Mouse (Mus musculus) G1E (cell line): ENCODE data around the gene Rpl7l1. TPM values are rescaled to one million over a fixed set of nuclear protein-coding genes. Genes with fewer than 3 reads are reported as not detected.
"Not testable (repeated sequence)": the region's sequence is repeated elsewhere in the genome, so short reads cannot be mapped to it uniquely, and the experiment has no call there.

Experiments
- ATAC-seq: 2 replicates; pipeline ENCODE4 v1.8.0; 2016; ENCODE audit warnings: mild to moderate bottlenecking; ENCODE audit not compliant: insufficient number of reproducible peaks, poor library complexity, low FRiP score, severe bottlenecking; ENCODE audit errors: extremely low read depth
- DNase-seq: peaks from one replicate; pipeline ENCODE4 v3.0.0; 2012; ENCODE audit warnings: low spot score
- H3K27me3 ChIP-seq: 2 replicates; pipeline ENCODE4 v1.6.1; 2012; ENCODE audit warnings: mild to moderate bottlenecking, low read length, inconsistent platforms; ENCODE audit not compliant: insufficient read depth
- H3K36me3 ChIP-seq: replicated peaks from 2 replicates; pipeline ENCODE3; 2012; ENCODE audit warnings: mild to moderate bottlenecking, inconsistent platforms
- H3K4me1 ChIP-seq: 2 replicates; pipeline ENCODE4 v1.6.1; 2012; ENCODE audit warnings: low read depth, low read length, inconsistent platforms, mixed read lengths; ENCODE audit not compliant: insufficient read depth
- H3K4me3 ChIP-seq: 2 replicates; pipeline ENCODE4 v1.5.1; 2012; ENCODE audit warnings: low read depth, mild to moderate bottlenecking, inconsistent platforms, low read length, moderate library complexity, mixed read lengths
- H3K9me3 ChIP-seq: replicated peaks from 2 replicates; pipeline ENCODE4 v1.6.1; 2012; ENCODE audit warnings: inconsistent platforms
- CTCF ChIP-seq: IDR thresholded peaks from 2 replicates; pipeline ENCODE4 v1.5.1; 2012; ENCODE audit warnings: low read depth, low read length, inconsistent platforms, mixed read lengths
- GATA1 ChIP-seq: IDR thresholded peaks from 2 replicates; pipeline ENCODE4 v1.6.1; 2012; ENCODE audit warnings: borderline replicate concordance, low read length, inconsistent platforms, mixed read lengths
- GATA2 ChIP-seq: IDR thresholded peaks from 2 replicates; pipeline ENCODE4 v1.6.1; 2012; ENCODE audit warnings: low read depth, low read length, inconsistent platforms, borderline replicate concordance
- POLR2AphosphoS5 ChIP-seq: IDR thresholded peaks from 2 replicates; pipeline ENCODE4 v1.6.1; 2012; ENCODE audit warnings: low read depth, low read length, inconsistent platforms; ENCODE audit not compliant: insufficient replicate concordance
- TAL1 ChIP-seq: conservative IDR thresholded peaks from 2 replicates; pipeline ENCODE4 v1.6.1; 2012; ENCODE audit warnings: low read depth, low read length, inconsistent platforms, mixed read lengths
- polyA plus RNA-seq: library from polyadenylated mRNA; stranded (reverse); fragments of >175 nt; gene quantifications from 2 replicates; pipeline ENCODE4 v1.2.3, GENCODE M21; 2012
- total RNA-seq, 2 experiments: library from RNA; stranded (forward) in 1 of 2; stranded (reverse) in 1 of 2; fragments of 200-1000 nt in 1 of 2; fragments of >200 nt in 1 of 2; fragmentation: Nextera tagmentation in 1 of 2; gene quantifications; 2 replicates each; pipeline ENCODE4 v1.2.3; 2014 to 2017

Gene Rpl7l1
- total and polyA plus RNA-seq, 3 experiments, result 11.3 to 181 (median 154) TPM

DNA sequence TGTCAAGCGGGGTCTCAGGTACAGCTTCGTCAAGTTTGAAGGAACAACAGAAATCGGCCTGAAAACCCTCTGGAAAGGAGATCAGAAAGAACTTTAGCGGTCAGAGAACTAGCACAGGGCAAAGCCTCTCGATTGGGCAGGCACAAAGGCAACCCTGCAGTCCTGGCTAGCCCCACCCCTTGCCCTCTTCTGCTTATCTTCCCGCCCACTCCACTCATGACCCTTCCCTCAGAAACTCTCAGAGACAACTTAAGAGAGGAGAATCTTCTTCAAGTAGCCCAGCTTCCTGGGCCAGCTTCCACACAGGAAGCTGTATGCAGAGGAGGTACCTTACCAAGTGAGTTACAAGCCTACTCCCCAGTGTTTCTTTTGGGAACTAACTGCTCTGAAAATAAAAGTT, 19.3 kb upstream of the Rpl7l1 start:
- TF ChIP-seq POLR2AphosphoS5 (no peak), TAL1 (no peak), GATA1 (no peak), CTCF (no peak), GATA2 (no peak)
- DNase-seq (no peak), ATAC-seq (no peak)
- Histone ChIP-seq H3K27me3 (no peaks in the 10 kb centered on the region), H3K4me3 (no peak overlapping the region), H3K36me3 (peaks cover 88% of the 10 kb centered on the region), H3K4me1 (peaks cover 6% of the 10 kb centered on the region; the same call in 1 of the 2 replicates), H3K9me3 (no peaks in the 10 kb centered on the region)

DNA sequence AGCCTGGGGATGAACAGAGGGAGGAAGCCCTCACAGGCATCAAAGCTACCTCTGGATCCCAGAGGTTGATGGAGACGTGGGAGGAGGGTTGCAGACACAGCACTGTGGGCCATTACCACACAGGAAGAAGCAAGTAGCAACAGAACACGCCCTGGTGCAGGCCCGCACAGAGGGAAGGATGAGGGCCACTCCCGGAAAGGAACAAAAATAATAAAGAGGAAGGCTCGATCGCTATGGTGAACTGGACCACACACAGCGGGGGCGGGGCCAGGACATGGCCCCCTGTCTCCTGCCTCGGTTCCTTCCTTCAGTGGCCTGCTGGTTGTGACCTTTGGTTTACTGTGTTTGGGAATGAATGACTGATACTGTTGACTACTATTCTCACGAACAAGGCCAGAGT, 17.2 kb upstream of the Rpl7l1 start:
- no peaks in the 10 kb centered on the region for H3K9me3 ChIP-seq
- no peak overlapping the region for H3K4me3 ChIP-seq
- ATAC-seq (no peak), DNase-seq (no peak)
- H3K36me3 ChIP-seq, result peaks cover 75% of the 10 kb centered on the region
- H3K27me3 ChIP-seq, result no peaks in the 10 kb centered on the region
- no peak for TF ChIP-seq CTCF
- no peak for TF ChIP-seq POLR2AphosphoS5
- no peak for TF ChIP-seq GATA1
- TF ChIP-seq GATA2, result no peak
- no peak for TF ChIP-seq TAL1
- H3K4me1 ChIP-seq, result peaks cover 6% of the 10 kb centered on the region; the same call in 1 of the 2 replicates

DNA sequence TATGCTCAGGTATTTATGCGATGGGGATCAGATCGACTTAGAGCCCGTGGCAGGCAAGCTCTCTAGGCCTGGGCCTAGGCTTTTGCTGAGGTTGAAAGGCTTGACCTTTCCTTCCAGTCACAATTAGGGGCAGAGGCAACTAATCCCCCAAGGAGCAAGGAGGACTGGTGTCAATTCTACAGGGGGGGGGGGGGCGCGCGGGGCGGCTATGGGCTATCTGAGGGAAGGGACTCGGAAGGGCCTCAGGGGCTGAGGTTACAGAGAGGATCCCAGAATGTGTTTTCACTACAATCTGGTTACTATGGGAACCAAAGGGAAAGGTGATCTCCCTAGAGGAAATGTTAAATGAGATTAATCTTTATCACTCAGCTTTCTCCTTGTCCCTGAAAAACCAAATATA, 14.9 kb upstream of the Rpl7l1 start:
- Histone ChIP-seq H3K4me3 (no peak overlapping the region), H3K27me3 (peaks cover 3% of the 10 kb centered on the region; the same call in 1 of the 2 replicates), H3K4me1 (peaks cover 17% of the 10 kb centered on the region; the same call in 1 of the 2 replicates), H3K36me3 (peaks cover 61% of the 10 kb centered on the region), H3K9me3 (no peaks in the 10 kb centered on the region)
- TF ChIP-seq POLR2AphosphoS5 (no peak), CTCF (no peak), TAL1 (no peak), GATA1 (no peak), GATA2 (no peak)
- no peak for DNase-seq
- no peak for ATAC-seq

DNA sequence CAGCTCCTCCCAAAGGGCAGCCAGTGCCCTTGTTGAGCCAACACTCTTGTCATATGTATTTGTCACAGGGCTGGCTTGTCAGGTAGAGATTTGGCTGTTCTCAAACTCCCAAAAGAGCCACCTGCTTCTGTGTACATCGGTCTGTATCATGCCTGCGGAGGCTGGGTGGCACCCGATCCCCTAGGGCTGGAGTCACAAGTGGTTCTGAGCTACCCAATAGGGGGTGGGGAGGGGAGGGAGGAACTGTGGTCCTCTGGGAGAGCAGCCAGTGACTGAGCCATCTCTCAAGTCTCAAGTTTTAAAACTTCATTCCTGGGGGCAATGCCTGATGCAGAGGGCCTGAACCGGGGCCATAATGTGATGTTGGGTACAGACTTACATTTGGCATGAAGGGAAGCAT, 14.3 kb upstream of the Rpl7l1 start:
- H3K4me3 ChIP-seq, result no peak overlapping the region
- TF ChIP-seq GATA2 (no peak), POLR2AphosphoS5 (no peak)
- H3K9me3 ChIP-seq, result no peaks in the 10 kb centered on the region
- ATAC-seq (no peak), DNase-seq (no peak)
- H3K27me3 ChIP-seq, result peaks cover 3% of the 10 kb centered on the region; the same call in 1 of the 2 replicates
- H3K4me1 ChIP-seq, result peaks cover 13% of the 10 kb centered on the region; the same call in 1 of the 2 replicates
- H3K36me3 ChIP-seq, result peaks cover 54% of the 10 kb centered on the region

DNA sequence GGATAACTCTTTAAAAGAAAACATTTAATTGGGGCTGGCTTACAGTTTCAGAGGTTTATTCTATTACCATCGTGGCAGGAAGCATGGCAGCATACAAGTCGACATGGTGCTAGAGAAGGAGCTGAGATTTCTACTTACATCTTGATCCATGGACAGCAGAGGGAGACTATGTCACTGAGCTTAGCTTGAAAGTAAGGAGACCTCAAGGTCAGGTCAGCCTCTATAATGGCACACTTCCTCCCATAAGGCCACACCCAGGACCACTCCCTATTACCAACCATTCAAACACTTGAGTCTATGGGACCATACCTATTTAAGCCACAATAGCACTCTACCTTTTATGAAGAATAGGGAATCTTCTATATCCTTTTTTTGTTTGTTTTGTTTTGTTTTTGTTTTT, 10.5 kb upstream of the Rpl7l1 start:
- ATAC-seq (no peak), DNase-seq (no peak)
- Histone ChIP-seq H3K9me3 (no peaks in the 10 kb centered on the region), H3K4me1 (peaks cover 11% of the 10 kb centered on the region; the same call in 1 of the 2 replicates), H3K36me3 (peaks cover 20% of the 10 kb centered on the region), H3K27me3 (peaks cover 17% of the 10 kb centered on the region), H3K4me3 (no peak overlapping the region)
- TF ChIP-seq TAL1, result no peak
- no peak for TF ChIP-seq GATA1
- no peak for TF ChIP-seq CTCF
- TF ChIP-seq POLR2AphosphoS5, result no peak
- no peak for TF ChIP-seq GATA2

DNA sequence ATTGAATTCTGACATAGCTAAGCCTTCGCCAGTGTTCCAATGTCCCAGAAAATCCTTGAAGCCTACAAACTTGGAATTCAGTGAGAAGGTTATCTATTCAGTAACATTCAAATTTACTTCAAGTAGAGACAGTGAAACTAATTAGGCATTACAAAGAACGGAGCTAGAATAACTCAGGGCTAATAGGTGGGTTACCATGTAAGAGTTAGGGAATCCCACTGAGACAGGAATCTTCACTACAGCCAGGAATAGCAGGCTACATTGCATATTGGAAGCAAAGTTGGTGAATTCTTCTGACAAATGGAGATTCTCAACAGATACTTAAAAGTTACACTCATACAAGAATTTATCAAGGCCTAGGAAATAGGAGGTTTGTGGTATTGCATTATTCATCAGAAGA, 5.5 kb upstream of the Rpl7l1 start:
- H3K4me3 ChIP-seq, H3K36me3 ChIP-seq, H3K9me3 ChIP-seq, ATAC-seq, DNase-seq: not testable (repeated sequence)
- Histone ChIP-seq H3K4me1 (peaks cover 15% of the 10 kb centered on the region), H3K27me3 (peaks cover 13% of the 10 kb centered on the region)

DNA sequence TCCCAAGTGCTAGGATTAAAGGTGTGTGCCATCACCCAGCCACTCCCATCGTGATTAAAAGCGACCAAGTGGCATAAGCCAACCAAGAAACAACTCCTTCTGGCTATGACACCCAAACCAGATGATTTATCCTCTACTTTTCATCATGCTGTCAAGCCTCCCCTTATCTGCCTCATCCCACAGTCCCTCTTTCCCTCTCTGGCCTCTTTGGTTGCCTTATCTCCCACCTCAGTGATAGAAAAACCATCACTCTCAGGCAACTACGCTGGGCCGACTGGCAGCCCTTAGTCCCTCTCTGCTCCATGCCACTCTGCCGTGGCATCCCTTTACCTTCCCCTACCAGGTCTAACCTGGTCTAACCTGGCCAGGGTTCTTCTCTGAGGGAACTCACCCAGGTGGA, 4.5 kb upstream of the Rpl7l1 start:
- Histone ChIP-seq H3K27me3 (peaks cover 13% of the 10 kb centered on the region), H3K4me1 (peaks cover 13% of the 10 kb centered on the region), H3K9me3 (no peaks in the 10 kb centered on the region), H3K36me3 (no peaks in the 10 kb centered on the region), H3K4me3 (no peak overlapping the region)
- no peak for DNase-seq
- TF ChIP-seq TAL1, result 0 out of 2 replicates have a peak, but pooled peaks have one; percentile 31
- TF ChIP-seq GATA2, result no peak
- no peak for TF ChIP-seq GATA1
- ATAC-seq, result no peak
